Mouse (Mus musculus) liver, embryonic 14.5 days (tissue): ENCODE measurements around the gene Dedd2. TPM values are rescaled to one million over a fixed set of nuclear protein-coding genes. Genes with fewer than 3 reads are reported as not detected.

Experiments
- ATAC-seq: fragments of 200-750 bp; cut with Nextera tagmentation; 2 replicates; pipeline ENCODE4 v1.8.0; 2017; ENCODE audit warnings: moderate number of reproducible peaks, mild to moderate bottlenecking, moderate library complexity; ENCODE audit not compliant: insufficient read depth
- DNase-seq, 3 experiments: peaks; one replicate each; pipeline ENCODE4 v3.0.0-alpha.2; 2012 to 2013; ENCODE audit warnings: low read depth in 3 of 3, low spot score in 3 of 3
- H3K27ac ChIP-seq: fragments of 300-500 bp; sonication (generic); 2 replicates; pipeline ENCODE4 v1.5.1; 2014; ENCODE audit warnings: moderate library complexity, mild to moderate bottlenecking, control low read depth, inconsistent platforms
- H3K27me3 ChIP-seq: fragments of 300-500 bp; sonication (generic); 2 replicates; pipeline ENCODE4 v1.6.1; 2014; ENCODE audit warnings: mild to moderate bottlenecking, low read length, moderate library complexity; ENCODE audit not compliant: control insufficient read depth, insufficient read depth
- H3K36me3 ChIP-seq: fragments of 300-500 bp; sonication (generic); replicated peaks from 2 replicates; pipeline ENCODE4 v1.6.1; 2014; ENCODE audit warnings: low read depth; ENCODE audit not compliant: control insufficient read depth, insufficient read depth
- H3K4me1 ChIP-seq, 2 experiments: fragments of 200-500 bp in 1 of 2; fragments of 300-500 bp in 1 of 2; sonication (generic) in 1 of 2; replicated peaks; 2 replicates each; pipeline ENCODE4 v1.6.1; 2012 to 2014; ENCODE audit warnings: antibody characterized with exemption in 1 of 2, inconsistent platforms in 1 of 2, low read length in 1 of 2; ENCODE audit not compliant: control insufficient read depth in 2 of 2, insufficient read depth in 2 of 2
- H3K4me2 ChIP-seq: fragments of 300-500 bp; sonication (generic); 2 replicates; pipeline ENCODE4 v1.6.1; 2014; ENCODE audit warnings: low read depth, mild to moderate bottlenecking, control low read depth, moderate library complexity
- H3K4me3 ChIP-seq, 2 experiments: fragments of 200-500 bp in 1 of 2; fragments of 300-500 bp in 1 of 2; sonication (generic) in 1 of 2; 2 replicates each; pipeline ENCODE4 v1.5.1; 2012 to 2014; ENCODE audit warnings: low read depth in 2 of 2, low read length in 2 of 2, mild to moderate bottlenecking in 2 of 2, control low read depth in 1 of 2, inconsistent platforms in 1 of 2, moderate library complexity in 1 of 2; ENCODE audit not compliant: insufficient read depth in 1 of 2
- H3K9ac ChIP-seq: fragments of 300-500 bp; sonication (generic); replicated peaks from 2 replicates; pipeline ENCODE4 v1.6.1; 2014; ENCODE audit warnings: mild to moderate bottlenecking, control low read depth, moderate library complexity
- H3K9me3 ChIP-seq: fragments of 300-500 bp; sonication (generic); 2 replicates; pipeline ENCODE4 v1.6.1; 2016; ENCODE audit warnings: low read length, mixed read lengths; ENCODE audit not compliant: control insufficient read depth
- CTCF ChIP-seq: IDR thresholded peaks from 2 replicates; pipeline ENCODE4 v1.5.1; 2016; ENCODE audit warnings: antibody characterized with exemption, low read depth, control low read depth
- EP300 ChIP-seq: IDR thresholded peaks from 2 replicates; pipeline ENCODE4 v1.6.1; 2016; ENCODE audit warnings: antibody characterized with exemption, low read depth
- WGBS: fragments of 180-500 bp; shearing (Covaris S2); extraction: QIAGEN DNeasy Blood & Tissue Kit; methylation state at CpG from one replicate; pipeline ENCODE4 v1.1.7; 2014; ENCODE audit not compliant: insufficient replicate concordance; 5-methylcytosine and 5-hydroxymethylcytosine counted together
- polyA plus RNA-seq, 2 experiments: library from polyadenylated mRNA; depleted of rRNA in 1 of 2; stranded (reverse) in 1 of 2; unstranded in 1 of 2; fragments of >200 nt; fragmentation: Nextera tagmentation in 1 of 2; extraction: Ambion mirVana in 1 of 2; gene quantifications; 2 replicates each; pipeline versions ENCODE4 v1.2.1 to v1.2.3; 2012 to 2014

The Dedd2 gene
- polyA plus RNA-seq, 2 experiments = 20.8 to 26.9 TPM

GRCm38 (mm10) chr7:25210482-25210881, 9.9 kb downstream of the Dedd2 start:
- DNase-seq = no peak
- no peak for ATAC-seq
- H3K9me3 ChIP-seq = no peaks in the 10 kb centered on the region
- H3K27ac ChIP-seq = peak overlapping the region; percentile 69; the same call in 1 of the 2 replicates
- 0 out of 4 replicates have a peak overlapping the region, but pooled peaks of 1 of the 2 experiments have one; percentile 43 for H3K4me3 ChIP-seq
- no peaks in the 10 kb centered on the region for H3K27me3 ChIP-seq
- H3K9ac ChIP-seq = 0 out of 2 replicates have a peak overlapping the region, but pooled peaks have one; percentile 25
- no peak for TF ChIP-seq EP300
- no peak for TF ChIP-seq CTCF
- H3K4me2 ChIP-seq = peak overlapping the region; percentile 73
- WGBS = 93% methylated on average over 4 of the region's 4 CpGs
- peaks cover 92% of the 10 kb centered on the region for H3K36me3 ChIP-seq
- H3K4me1 ChIP-seq = peaks cover 17 to 33% of the 10 kb centered on the region in 2 experiments

- H3K27ac ChIP-seq = peak overlapping the region; percentile 69
- H3K4me1 ChIP-seq = peaks cover 17 to 33% of the 10 kb centered on the region in 2 experiments
- TF ChIP-seq CTCF = no peak
- no peak for TF ChIP-seq EP300
- no peaks in the 10 kb centered on the region for H3K9me3 ChIP-seq
- peak; percentile 58 to 75 (median 63) for DNase-seq
- no peaks in the 10 kb centered on the region for H3K27me3 ChIP-seq
- H3K9ac ChIP-seq = peak overlapping the region; percentile 58
- peak overlapping the region; percentile 32 to 43 for H3K4me3 ChIP-seq
- peak; percentile 88 for ATAC-seq
- WGBS = 47% methylated on average over 3 of the region's 3 CpGs
- peak overlapping the region; percentile 73 for H3K4me2 ChIP-seq
- peaks cover 92% of the 10 kb centered on the region for H3K36me3 ChIP-seq
These were observed 11.2 kb downstream of the Dedd2 start for GRCm38 (mm10) chr7:25209161-25209622.

- no peak overlapping the region for H3K4me2 ChIP-seq
- H3K36me3 ChIP-seq = peaks cover 89% of the 10 kb centered on the region
- H3K4me1 ChIP-seq = peaks cover 17 to 30% of the 10 kb centered on the region in 2 experiments
- H3K4me3 ChIP-seq = no peak overlapping the region
- H3K9me3 ChIP-seq = no peaks in the 10 kb centered on the region
- no peak overlapping the region for H3K9ac ChIP-seq
- 74% methylated on average over 16 of the region's 16 CpGs for WGBS
- DNase-seq (no peak), ATAC-seq (no peak)
- TF ChIP-seq CTCF (no peak), EP300 (no peak)
- H3K27ac ChIP-seq = no peak overlapping the region
- H3K27me3 ChIP-seq = no peaks in the 10 kb centered on the region
These were observed 14.2 kb downstream of the Dedd2 start for GRCm38 (mm10) chr7:25206094-25206830.

GRCm38 (mm10) chr7:25205355-25206093, 14.9 kb downstream of the Dedd2 start:
- no peak for TF ChIP-seq EP300
- no peak for TF ChIP-seq CTCF
- DNase-seq (no peak), ATAC-seq (no peak)
- H3K9ac ChIP-seq = no peak overlapping the region
- no peak overlapping the region; the same call in 1 of the 2 replicates for H3K4me2 ChIP-seq
- WGBS = 40% methylated on average over 16 of the region's 16 CpGs
- peaks cover 17 to 28% of the 10 kb centered on the region in 2 experiments for H3K4me1 ChIP-seq
- H3K4me3 ChIP-seq = no peak overlapping the region
- H3K36me3 ChIP-seq = peaks cover 82% of the 10 kb centered on the region
- no peaks in the 10 kb centered on the region for H3K9me3 ChIP-seq
- H3K27ac ChIP-seq = no peak overlapping the region
- no peaks in the 10 kb centered on the region for H3K27me3 ChIP-seq

- H3K4me3 ChIP-seq = no peak overlapping the region
- WGBS = 76% methylated on average over 19 of the region's 20 CpGs
- H3K4me2 ChIP-seq = no peak overlapping the region
- DNase-seq = no peak
- H3K9ac ChIP-seq = no peak overlapping the region
- peaks cover 6 to 10% of the 10 kb centered on the region in 2 experiments for H3K4me1 ChIP-seq
- ATAC-seq = no peak
- H3K9me3 ChIP-seq = no peaks in the 10 kb centered on the region
- H3K36me3 ChIP-seq = peaks cover 64% of the 10 kb centered on the region
- TF ChIP-seq EP300 (no peak), CTCF (no peak)
- no peak overlapping the region for H3K27ac ChIP-seq
- no peaks in the 10 kb centered on the region for H3K27me3 ChIP-seq
These were observed 16.8 kb downstream of the Dedd2 start for GRCm38 (mm10) chr7:25203624-25204023.
